Mouse (Mus musculus): ENCODE measurements at regions not wholly inside any gene's neighbourhood (a gene's known extent, or its start where the extent isn't known, plus 50 kb on each side); places are given as distances from the start of the nearest gene placed in this dataset.

DNA sequence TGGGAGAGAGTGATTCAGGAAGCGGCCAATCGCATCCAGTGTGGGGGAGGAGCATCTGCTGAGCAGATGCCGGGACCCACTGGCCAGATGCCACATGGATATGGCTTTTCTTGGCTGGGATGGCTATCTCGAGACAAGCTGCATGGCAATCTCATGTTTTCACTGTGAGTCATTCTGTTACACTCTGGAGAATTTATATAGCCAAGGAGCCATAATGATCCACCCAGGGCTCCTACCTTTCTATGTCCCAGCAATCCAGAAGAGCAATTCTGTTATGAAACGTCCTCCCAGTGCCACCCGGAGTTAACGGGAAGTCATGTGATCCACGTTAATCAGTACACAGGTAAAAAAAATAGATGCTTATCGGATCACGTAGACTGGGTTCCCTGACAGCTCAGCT lies 175.7 kb upstream of the Klf4 start:
- intact Hi-C loops (cut with DNase I): no loop called here

- intact Hi-C loops (cut with DNase I): no loop called here
Measured at GRCm38 (mm10) chr4:55704921-55705320, 172.7 kb upstream of the Klf4 start.

GRCm38 (mm10) chr4:55703346-55703916 lies 171.2 kb upstream of the Klf4 start:
- intact Hi-C loops (cut with DNase I): no loop called here

DNA sequence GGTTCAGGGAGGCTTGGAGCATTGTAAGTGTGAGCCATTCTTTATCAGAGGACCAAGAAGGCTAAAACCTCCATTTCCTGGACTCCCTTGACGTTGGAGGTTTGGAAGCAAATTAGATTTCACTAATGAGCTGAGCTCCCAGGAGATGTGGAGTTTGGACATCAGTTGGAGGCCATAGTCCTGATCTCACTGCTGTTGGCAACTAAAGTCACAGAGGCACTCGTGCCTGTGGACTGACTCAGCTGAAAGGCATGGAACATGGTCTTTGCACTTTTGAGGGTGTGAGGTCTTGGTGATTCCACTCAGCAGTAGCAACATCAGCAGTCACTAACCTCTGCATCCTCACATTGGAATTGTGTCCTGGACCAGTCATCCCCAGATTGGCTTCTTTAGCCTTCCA lies 169.1 kb upstream of the Klf4 start:
- intact Hi-C loops (cut with DNase I): no loop called here

- intact Hi-C loops (cut with DNase I): no loop called here
Measured at GRCm38 (mm10) chr4:55699917-55700316, 167.7 kb upstream of the Klf4 start.

DNA sequence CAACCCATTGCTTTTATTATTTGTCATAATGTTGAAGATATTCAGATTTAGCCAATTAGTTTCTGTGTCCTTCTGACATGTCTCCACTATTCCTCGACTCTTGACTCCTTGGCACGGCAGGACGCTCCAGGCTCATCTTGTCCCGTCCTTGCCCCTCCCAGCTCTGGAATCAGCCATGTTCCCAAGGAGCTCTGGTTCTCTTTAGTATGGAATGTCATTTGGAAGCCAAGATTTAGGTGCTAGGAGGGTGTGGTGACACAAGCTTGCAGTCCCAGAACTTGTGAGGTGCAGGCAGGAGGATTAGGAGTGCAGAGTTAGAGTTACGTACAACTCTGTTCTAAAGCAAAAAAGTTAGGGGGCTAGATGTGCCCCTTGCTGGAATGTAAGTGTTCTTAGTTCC lies 166.9 kb upstream of the Klf4 start:
- intact Hi-C loops (cut with DNase I): no loop called here

GRCm38 (mm10) chr4:55697108-55697507 lies 164.8 kb upstream of the Klf4 start:
- intact Hi-C loops (cut with DNase I): no loop called here

DNA sequence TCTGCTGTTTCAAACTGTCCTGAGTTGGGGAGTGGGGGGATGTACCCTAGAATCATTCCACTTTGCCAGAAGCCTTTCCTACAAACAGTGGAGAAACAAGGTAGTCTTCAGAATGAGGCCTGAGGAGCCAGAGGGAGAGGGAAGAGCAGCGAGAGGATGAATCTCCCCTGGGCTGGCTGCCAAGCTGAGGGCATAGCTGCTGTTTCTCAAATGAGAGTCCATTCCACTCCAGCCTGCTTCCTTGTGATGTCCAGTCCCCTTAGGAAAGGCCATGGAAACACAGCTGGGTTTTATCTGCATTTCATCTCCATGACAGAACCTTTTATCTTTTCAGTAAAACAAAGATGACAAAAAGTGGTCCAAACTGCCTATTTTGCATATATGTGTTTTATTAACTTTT lies 164.2 kb upstream of the Klf4 start:
- intact Hi-C loops (cut with DNase I): no loop called here

GRCm38 (mm10) chr4:55695246-55695645 lies 163.0 kb upstream of the Klf4 start:
- intact Hi-C loops (cut with DNase I): no loop called here

- intact Hi-C loops (cut with DNase I): no loop called here
Measured at GRCm38 (mm10) chr4:55689479-55689878, 157.2 kb upstream of the Klf4 start.

DNA sequence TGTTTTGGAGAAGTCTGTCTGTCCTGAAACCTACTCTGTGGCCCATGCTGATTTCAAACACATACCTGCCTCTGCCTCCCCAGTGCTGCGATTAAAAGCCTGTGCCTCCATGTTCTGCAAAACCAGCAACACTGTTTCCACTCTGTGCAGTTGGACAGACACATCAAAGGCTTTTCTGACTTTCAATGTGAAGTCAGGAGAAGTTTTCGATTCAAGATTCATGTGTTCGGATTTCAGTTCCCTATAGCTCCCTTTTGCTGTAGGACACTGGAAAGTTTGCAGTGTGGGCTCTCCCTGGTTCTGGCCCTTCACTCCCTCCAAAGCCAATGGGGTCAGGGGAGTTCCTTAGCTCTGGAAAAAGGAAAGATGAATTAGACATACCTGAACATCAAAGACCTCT lies 154.5 kb upstream of the Klf4 start:
- intact Hi-C loops (cut with DNase I): no loop called here

DNA sequence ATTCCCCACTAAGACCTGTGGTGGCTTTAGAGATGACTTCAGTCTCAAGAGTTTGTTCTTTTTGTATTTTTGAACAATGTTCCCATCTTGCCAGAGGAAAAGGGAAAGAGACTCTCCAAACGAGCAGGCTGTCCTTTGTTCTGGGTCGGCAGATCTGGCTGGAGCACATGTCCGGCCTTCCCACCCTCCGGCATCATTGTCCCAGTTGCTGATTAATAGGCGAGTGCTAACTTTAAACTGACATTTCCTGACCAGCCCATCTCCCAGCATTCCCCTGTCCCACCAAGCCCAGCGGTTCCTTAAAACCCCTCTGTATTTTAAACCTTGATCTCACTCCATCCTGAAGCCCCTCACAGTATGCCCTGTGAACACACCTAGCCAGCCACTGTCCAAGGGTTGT lies 140.0 kb upstream of the Klf4 start:
- intact Hi-C loops (cut with DNase I): no loop called here

- intact Hi-C loops (cut with DNase I): no loop called here
Measured at GRCm38 (mm10) chr4:55670258-55670657, 138.0 kb upstream of the Klf4 start.

GRCm38 (mm10) chr4:55664822-55665221 lies 132.6 kb upstream of the Klf4 start:
- intact Hi-C loops (cut with DNase I): no loop called here

DNA sequence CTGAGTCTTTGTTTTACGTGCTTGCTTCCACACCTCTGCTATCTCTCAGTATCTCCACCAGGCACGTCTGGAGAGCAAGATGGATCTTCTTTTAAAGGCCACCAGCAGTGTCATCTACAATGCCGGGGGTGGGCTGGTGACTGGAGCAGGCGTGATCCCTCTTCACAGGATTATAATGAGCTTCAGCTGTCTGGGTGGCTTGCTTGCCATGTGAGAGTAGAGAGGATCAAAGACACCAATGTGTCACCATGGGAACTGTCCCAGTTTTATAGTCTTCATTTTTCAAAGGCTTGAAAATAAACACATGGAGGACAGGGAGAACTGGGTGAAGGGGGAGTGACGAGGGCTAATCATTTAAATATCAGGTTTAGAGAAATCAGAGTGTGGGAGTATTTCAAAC lies 131.6 kb upstream of the Klf4 start:
- intact Hi-C loops (cut with DNase I): no loop called here

DNA sequence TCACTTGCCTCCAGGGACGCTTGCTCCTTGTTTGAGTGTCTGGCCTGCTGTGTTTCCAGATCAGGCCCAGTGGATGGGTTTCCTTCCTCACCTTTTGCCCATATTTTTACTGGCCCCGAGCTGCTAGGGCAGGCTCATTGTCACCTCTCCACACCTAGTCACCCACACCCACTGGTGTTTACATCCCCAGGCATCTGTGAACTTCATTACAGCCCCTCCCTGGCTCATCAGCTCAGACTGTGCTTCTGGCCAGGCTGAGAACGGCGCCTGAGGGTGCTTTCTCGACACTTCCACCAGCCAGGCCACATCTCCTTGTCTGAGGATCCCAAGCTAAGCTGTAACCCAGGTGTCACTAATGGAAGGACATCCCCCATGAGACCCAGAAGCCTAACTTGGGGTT lies 129.8 kb upstream of the Klf4 start:
- intact Hi-C loops (cut with DNase I): no loop called here

DNA sequence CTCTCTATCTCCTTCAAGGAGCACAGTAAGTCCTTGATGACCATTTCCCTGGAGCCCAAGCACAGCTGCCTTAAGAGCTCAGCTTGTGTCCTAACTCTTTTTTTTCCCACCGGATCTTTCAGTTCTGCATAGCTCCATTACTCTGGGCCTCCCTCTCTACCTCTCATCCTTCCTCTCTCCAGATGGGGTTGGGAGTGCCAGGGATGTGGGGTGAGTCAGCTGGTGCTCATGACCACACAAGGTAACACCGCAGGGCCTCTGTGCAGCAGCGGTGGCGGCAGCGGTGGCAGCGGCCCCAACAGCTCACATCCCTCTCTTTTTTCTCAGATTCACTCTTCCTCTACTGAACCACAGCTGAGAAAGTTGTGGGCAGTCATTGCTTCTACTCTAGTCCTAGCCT lies 126.6 kb upstream of the Klf4 start:
- intact Hi-C loops (cut with DNase I): no loop called here

DNA sequence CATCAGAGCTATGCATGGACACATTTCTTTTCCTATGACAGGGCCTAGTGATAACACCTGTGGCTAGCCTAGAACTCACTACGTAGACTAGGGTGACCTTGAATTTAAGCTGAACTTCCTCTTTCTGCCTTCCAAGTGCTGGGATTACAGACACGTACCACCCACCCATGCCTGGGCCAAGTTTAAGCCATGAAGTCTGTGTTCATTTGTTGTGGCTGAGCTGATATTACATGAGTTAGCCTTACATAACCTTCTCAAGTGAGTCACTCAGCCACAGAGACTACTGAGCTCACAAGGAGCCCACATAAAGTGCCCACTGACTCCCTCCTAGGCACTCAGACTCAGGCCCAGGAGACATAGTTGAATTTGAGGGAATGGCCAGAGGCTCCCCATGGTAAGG lies 123.1 kb upstream of the Klf4 start:
- intact Hi-C loops (cut with DNase I): no loop called here

DNA sequence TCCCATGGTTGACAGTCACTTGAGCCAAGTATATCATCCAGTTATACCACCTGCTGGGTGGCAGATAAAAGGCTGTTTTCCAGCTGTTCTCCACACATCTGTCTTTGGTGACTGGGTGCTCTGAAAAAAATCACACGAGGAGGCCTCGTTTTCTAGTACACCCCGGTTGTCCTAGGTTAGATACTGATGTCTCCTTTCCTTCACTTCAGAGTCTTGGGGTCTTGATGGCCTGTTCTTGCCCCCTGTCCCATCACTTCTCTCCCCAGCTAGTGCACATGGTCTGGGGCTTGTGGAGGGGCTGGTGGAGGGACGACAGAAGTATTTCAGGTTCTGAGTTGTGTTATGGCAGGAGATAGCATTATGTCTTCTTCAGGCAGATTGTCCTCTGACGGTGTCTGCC lies 120.4 kb upstream of the Klf4 start:
- intact Hi-C loops (cut with DNase I): no loop called here

DNA sequence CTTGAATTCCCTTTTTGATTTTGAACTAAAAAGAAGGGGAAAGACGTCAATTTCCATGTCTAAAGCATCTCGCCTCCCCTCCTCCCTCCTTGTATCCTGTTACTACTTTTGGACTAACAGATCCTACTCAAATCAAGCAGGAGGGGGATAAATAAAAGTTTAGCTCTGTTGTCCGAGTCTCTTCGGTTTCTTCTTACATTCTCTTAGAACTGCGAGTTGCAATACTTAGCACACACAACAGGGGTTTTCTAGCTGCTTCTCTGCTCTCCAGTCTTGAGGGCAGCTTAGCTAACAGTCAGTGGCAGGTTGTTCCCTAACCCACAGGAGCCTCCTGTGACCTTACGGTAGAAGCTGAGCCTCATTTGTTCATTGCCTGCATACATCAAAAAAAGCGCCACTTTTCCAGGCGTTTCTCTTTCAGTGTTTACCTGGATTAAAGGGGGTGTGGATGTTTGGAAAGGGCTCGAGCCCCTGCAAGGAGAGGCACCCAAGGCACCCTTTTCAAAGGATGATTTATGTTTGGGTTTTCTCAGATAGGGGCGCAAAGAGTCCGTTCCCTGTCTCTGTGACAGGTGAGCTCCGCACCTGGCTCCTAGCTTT lies 119.6 kb upstream of the Klf4 start:
- intact Hi-C loops (cut with DNase I): loop anchor here (2.0 kb wide), 1 partner anchor 119 kb away; the partner anchor contains the start of gene Klf4

DNA sequence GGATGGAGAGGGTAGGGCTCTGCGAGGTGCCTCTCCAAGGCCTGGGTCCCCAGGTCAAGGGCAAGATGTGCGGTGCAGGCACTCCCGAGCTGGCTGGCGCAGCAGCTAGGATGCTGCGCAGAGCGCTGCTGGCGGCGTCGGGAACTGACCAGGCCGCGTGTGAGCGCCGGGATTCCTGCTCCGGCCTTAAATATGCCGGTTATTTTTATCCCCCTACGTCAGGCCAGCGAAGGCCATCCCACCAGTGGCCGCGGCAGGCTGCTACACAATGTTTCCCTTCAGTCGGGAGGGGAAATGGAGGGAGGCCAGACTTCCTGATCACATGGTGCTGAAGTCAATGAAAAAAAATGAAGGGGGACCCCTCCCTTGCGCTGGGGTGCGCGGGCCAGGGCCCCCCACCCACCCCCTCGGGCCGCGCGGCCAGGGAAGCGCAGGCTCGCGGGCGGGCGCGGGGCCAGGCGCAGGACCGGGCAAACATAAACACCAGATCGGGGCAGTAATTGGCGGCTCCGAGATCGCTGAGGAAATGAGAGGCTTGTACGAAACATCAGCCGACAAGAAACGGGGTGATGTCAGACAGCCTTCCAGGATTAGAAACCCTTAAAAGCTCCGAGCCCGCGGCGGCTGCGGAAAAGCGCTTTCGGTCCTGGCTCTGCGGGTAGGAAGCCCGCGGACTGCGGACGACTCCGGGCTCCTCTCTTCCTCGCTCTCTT lies 118.9 kb upstream of the Klf4 start:
- intact Hi-C loops (cut with DNase I): loop anchor here (2.0 kb wide), 1 partner anchor 118 kb away; the partner anchor contains the start of gene Klf4

GRCm38 (mm10) chr4:55650186-55650585 lies 117.9 kb upstream of the Klf4 start:
- intact Hi-C loops (cut with DNase I): loop anchor here (2.0 kb wide), 1 partner anchor 117 kb away; the partner anchor contains the start of gene Klf4

- intact Hi-C loops (cut with DNase I): no loop called here
Measured at GRCm38 (mm10) chr4:55648376-55648775, 116.1 kb upstream of the Klf4 start.
